Mouse (Mus musculus) liver, embryonic 11.5 days (tissue): ENCODE measurements around the gene Lman1l. TPM values are rescaled to one million over a fixed set of nuclear protein-coding genes. Genes with fewer than 3 reads are reported as not detected.

ENCODE experiments used
- ATAC-seq: fragments of 200-750 bp; cut with Nextera tagmentation; replicated peaks from 2 replicates; pipeline ENCODE4 v1.8.0; 2017; ENCODE audit warnings: moderate number of reproducible peaks, mild to moderate bottlenecking, moderate TSS enrichment, moderate library complexity; ENCODE audit not compliant: low FRiP score
- DNase-seq: peaks from one replicate; pipeline ENCODE4 v3.0.0-alpha.2; 2017; ENCODE audit warnings: low spot score
- H3K27ac ChIP-seq: fragments of 300-500 bp; sonication (generic); 2 replicates; pipeline ENCODE4 v1.5.1; 2014; ENCODE audit warnings: mild to moderate bottlenecking, low read depth, low read length, control low read depth
- H3K27me3 ChIP-seq: fragments of 300-500 bp; sonication (generic); replicated peaks from 2 replicates; pipeline ENCODE4 v1.6.1; 2014; ENCODE audit warnings: low read length, mixed read lengths; ENCODE audit not compliant: control insufficient read depth, insufficient read depth
- H3K36me3 ChIP-seq: fragments of 300-500 bp; sonication (generic); 2 replicates; pipeline ENCODE4 v1.6.1; 2014; ENCODE audit warnings: mild to moderate bottlenecking, low read length, moderate library complexity, mixed read lengths; ENCODE audit not compliant: control insufficient read depth, insufficient read depth
- H3K4me1 ChIP-seq: fragments of 300-500 bp; sonication (generic); replicated peaks from 2 replicates; pipeline ENCODE4 v1.6.1; 2014; ENCODE audit warnings: low read length, mixed read lengths; ENCODE audit not compliant: control insufficient read depth, insufficient read depth
- H3K4me2 ChIP-seq: fragments of 300-500 bp; sonication (generic); 2 replicates; pipeline ENCODE4 v1.6.1; 2014; ENCODE audit warnings: mild to moderate bottlenecking, control low read depth, moderate library complexity
- H3K4me3 ChIP-seq: fragments of 300-500 bp; sonication (generic); 2 replicates; pipeline ENCODE4 v1.5.1; 2014; ENCODE audit warnings: low read depth, low read length, control low read depth
- H3K9ac ChIP-seq: fragments of 300-500 bp; sonication (generic); 2 replicates; pipeline ENCODE4 v1.6.1; 2014; ENCODE audit warnings: low read depth, low read length, control low read depth
- H3K9me3 ChIP-seq: fragments of 300-500 bp; sonication (generic); 2 replicates; pipeline ENCODE4 v1.6.1; 2016; ENCODE audit warnings: low read length, inconsistent platforms, mixed read lengths; ENCODE audit not compliant: control insufficient read depth
- WGBS: fragments of 180-500 bp; shearing (Covaris S2); extraction: QIAGEN DNeasy Blood & Tissue Kit; methylation state at CpG from one replicate; pipeline ENCODE4 v1.1.7; 2014; 5-methylcytosine and 5-hydroxymethylcytosine counted together
- polyA plus RNA-seq: library from polyadenylated mRNA; unstranded; fragments of >200 nt; fragmentation: Nextera tagmentation; extraction: Ambion mirVana; gene quantifications from 2 replicates; pipeline ENCODE4 v1.2.1, GENCODE M21; 2014

The Lman1l gene
- polyA plus RNA-seq, 1 experiment from 2014 or later = not detected

GRCm38 (mm10) chr9:57650786-57651311 lies 30.3 kb upstream of the Lman1l start:
- peaks cover 29% of the 10 kb centered on the region for H3K4me1 ChIP-seq
- ATAC-seq (0 out of 2 replicates have a peak, but pooled peaks have one; percentile 7), DNase-seq (no peak)
- H3K27me3 ChIP-seq = no peaks in the 10 kb centered on the region
- no peaks in the 10 kb centered on the region for H3K36me3 ChIP-seq
- no peak overlapping the region; the same call in 1 of the 2 replicates for H3K4me2 ChIP-seq
- WGBS = 18% methylated on average over 6 of the region's 6 CpGs
- 0 out of 2 replicates have a peak overlapping the region, but pooled peaks have one; percentile 11 for H3K27ac ChIP-seq
- H3K9ac ChIP-seq = 0 out of 2 replicates have a peak overlapping the region, but pooled peaks have one; percentile 15
- no peaks in the 10 kb centered on the region for H3K9me3 ChIP-seq
- no peak overlapping the region for H3K4me3 ChIP-seq

- 0 out of 2 replicates have a peak overlapping the region, but pooled peaks have one; percentile 15 for H3K9ac ChIP-seq
- no peak for DNase-seq
- no peak overlapping the region for H3K4me3 ChIP-seq
- no peak overlapping the region for H3K4me2 ChIP-seq
- no peak overlapping the region; the same call in 1 of the 2 replicates for H3K27ac ChIP-seq
- no peaks in the 10 kb centered on the region for H3K27me3 ChIP-seq
- no peaks in the 10 kb centered on the region for H3K9me3 ChIP-seq
- WGBS = 83% methylated on average over 6 of the region's 6 CpGs
- no peak for ATAC-seq
- no peaks in the 10 kb centered on the region for H3K36me3 ChIP-seq
- peaks cover 31% of the 10 kb centered on the region for H3K4me1 ChIP-seq
These were observed 29.7 kb upstream of the Lman1l start for GRCm38 (mm10) chr9:57650130-57650785.

DNA sequence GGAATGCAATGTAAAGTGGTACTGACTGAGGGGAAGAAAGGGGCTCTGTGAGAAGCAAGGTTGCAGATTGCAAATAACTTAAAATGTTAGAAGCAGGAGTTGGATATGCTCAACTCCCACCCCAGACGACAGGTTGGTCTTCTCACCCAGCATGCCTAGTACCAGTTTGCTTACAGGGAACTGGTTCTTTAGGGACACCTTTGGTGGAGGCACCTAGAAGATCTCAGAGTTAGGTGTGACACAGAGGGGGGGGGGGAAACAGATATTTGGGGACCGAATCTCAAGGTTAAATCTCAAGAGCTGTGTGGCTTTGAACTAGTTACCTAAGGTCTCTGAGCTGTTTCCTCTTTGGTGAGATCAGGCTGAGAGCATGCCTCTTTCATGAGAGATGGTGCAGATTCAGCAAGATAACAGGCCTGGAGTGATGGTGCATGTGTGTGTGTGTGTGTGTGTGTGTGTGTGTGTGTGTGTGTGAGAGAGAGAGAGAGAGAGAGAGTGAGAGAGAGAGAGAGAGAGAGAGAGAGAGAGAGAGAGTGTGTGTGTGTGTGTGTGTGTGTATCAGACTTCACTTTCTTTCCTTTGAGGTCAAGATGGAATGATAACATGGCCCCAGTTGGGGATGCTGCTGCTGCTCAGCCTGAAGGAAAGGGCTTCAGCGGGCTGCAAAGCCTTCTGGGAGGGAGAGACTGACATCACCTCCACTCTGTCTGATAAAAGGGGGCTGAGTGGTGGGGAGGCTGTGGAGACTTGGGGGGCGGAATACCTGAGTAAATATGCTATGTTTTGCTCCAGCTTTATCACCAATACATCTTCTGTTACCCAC lies 26.9 kb upstream of the Lman1l start:
- peak overlapping the region; percentile 55 for H3K27ac ChIP-seq
- 38% methylated on average over 4 of the region's 4 CpGs for WGBS
- H3K9me3 ChIP-seq = no peaks in the 10 kb centered on the region
- no peak for DNase-seq
- H3K36me3 ChIP-seq = no peaks in the 10 kb centered on the region
- peaks cover 45% of the 10 kb centered on the region for H3K4me1 ChIP-seq
- no peaks in the 10 kb centered on the region for H3K27me3 ChIP-seq
- ATAC-seq = no peak
- no peak overlapping the region for H3K4me3 ChIP-seq
- H3K4me2 ChIP-seq = no peak overlapping the region; the same call in 1 of the 2 replicates
- 0 out of 2 replicates have a peak overlapping the region, but pooled peaks have one; percentile 25 for H3K9ac ChIP-seq

DNA sequence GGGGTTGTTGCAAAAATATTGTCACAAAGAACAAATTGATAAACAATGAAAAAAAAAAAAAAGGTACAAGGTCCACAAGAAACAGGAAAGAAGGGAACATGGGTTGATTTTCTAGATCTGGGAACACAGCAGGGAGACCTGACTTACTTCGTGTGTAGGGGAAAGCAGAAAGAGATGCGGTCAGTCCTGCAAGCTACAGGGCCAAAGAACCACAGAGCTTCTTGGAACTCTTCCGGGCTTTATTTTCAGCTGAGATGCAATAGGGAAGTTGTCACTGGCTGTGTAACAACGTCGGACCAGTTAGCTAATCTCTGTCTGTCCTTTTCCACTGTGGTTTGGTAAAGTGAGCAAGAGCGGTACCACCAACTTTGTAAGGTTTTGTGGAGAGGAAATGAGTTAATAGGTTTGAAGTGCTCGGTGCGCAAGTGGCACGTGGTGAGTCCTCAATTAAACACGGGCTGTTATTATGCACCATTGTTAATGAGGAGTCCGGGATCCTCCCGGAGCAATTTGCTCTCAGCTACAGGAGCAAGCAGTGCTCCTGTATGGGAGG lies 26.1 kb upstream of the Lman1l start:
- 46% methylated on average over 12 of the region's 12 CpGs for WGBS
- Histone ChIP-seq H3K9ac (0 out of 2 replicates have a peak overlapping the region, but pooled peaks have one; percentile 25), H3K4me1 (peaks cover 53% of the 10 kb centered on the region), H3K27me3 (no peaks in the 10 kb centered on the region), H3K27ac (peak overlapping the region; percentile 55), H3K4me2 (peak overlapping the region; percentile 25; the same call in 1 of the 2 replicates), H3K36me3 (peaks cover 4% of the 10 kb centered on the region; the same call in 1 of the 2 replicates), H3K4me3 (no peak overlapping the region), H3K9me3 (no peaks in the 10 kb centered on the region)
- DNase-seq = no peak
- no peak for ATAC-seq

DNA sequence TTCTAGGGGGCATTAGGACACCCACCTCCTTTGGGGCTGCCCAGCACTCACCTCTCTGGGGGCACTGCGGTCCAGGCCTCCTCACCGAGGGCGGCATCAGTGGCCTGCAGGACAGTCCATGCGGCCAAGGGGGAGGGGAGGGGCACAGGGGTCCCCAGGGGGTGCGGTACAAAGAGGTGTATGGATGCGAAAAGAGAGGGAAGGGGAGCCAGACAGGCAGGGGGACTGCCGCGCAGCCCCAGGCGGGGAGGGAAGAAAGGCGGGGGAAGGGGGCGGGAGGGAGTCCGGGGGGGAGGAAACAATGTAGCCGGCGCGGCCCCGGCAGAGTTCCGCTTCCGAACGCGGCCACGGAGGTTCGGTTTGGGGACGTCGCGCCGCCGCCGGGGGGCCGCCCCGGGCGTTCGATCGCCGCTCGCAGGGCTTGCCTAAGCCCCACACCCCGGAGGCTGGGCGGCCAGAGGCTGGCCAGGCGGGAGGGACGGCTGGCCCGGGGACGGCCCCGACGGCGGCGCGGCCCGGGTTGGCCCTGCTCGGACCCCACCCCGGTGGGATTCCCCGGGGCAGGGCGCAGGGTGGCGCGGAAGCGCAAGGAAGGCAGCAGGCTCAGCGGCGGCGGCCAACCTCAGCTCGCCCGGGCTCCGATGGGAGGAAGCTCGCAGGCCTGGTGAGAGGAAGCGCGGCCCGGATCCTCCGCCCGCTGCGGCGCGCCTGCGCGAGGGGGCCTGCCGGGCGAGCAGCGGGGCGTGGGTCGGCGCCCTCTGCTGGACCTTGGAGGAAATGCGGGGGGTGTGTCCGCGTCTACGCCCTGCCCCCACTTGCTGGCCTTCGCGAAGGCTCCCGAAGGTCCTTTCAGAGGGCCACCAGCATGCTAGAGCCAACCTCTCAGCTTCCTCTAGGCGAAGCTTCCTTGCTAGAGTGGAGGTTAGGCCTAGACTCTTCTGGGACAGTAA lies 24.6 kb upstream of the Lman1l start:
- no peaks in the 10 kb centered on the region for H3K9me3 ChIP-seq
- H3K36me3 ChIP-seq = peaks cover 4% of the 10 kb centered on the region; the same call in 1 of the 2 replicates
- WGBS = under 1% methylated on average over 78 of the region's 85 CpGs
- DNase-seq (peak; percentile 93), ATAC-seq (peak; percentile 76)
- peak overlapping the region; percentile 94 for H3K4me2 ChIP-seq
- H3K27me3 ChIP-seq = no peaks in the 10 kb centered on the region
- peak overlapping the region; percentile 97 for H3K27ac ChIP-seq
- H3K4me3 ChIP-seq = peak overlapping the region; percentile 98
- H3K4me1 ChIP-seq = peaks cover 59% of the 10 kb centered on the region
- peak overlapping the region; percentile 97 for H3K9ac ChIP-seq

DNA sequence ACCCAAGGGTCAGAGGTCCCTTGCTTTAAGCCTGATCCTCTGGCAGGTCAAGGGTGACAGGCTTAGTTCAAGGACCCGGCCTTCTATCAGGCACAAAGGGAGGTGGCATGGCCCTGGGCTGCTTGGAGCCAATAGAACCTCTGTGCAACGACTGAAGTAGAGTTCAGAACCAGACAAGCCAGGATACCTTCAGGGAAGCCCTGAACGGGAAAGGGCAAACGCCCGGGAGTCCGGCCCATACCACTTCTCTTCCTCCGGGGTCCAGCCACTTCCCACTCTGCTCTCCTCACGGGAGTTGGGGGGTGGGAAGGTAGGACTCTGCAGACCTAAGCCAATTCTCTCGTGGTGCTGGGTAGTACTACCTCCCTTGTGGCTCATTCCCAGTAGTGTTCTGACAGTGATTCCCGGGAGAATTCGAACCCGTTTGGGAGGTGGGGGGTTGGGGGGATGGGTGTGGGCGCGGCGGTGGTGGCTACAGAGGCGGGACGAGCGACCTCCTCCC lies 23.9 kb upstream of the Lman1l start:
- ATAC-seq (no peak; the same call in 1 of the 2 replicates), DNase-seq (no peak)
- Histone ChIP-seq H3K27ac (peak overlapping the region; percentile 97), H3K9ac (peak overlapping the region; percentile 97), H3K4me2 (peak overlapping the region; percentile 94), H3K9me3 (no peaks in the 10 kb centered on the region), H3K36me3 (peaks cover 4% of the 10 kb centered on the region; the same call in 1 of the 2 replicates), H3K4me3 (peak overlapping the region; percentile 98), H3K27me3 (no peaks in the 10 kb centered on the region), H3K4me1 (peaks cover 66% of the 10 kb centered on the region)
- under 1% methylated on average over 18 of the region's 18 CpGs for WGBS

DNA sequence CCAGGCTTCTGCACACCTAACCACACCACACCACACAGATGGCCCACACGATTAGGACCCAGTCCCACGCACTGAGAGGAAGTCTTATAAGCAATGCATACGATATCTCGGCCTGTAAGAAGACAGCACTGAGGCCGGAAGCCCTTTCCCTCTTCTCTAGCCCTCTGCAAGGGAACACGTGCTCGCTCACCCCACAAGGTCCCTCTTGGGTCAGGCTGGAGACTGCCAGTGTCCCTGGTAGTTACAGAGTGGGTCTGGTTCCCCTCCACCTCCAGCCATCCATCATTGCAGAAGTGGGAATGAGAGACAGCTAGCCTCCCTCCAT lies 23.2 kb upstream of the Lman1l start:
- Histone ChIP-seq H3K9me3 (no peaks in the 10 kb centered on the region), H3K4me2 (peak overlapping the region; percentile 94), H3K4me1 (peaks cover 73% of the 10 kb centered on the region), H3K9ac (peak overlapping the region; percentile 97), H3K27ac (peak overlapping the region; percentile 97), H3K27me3 (no peaks in the 10 kb centered on the region), H3K36me3 (peaks cover 4% of the 10 kb centered on the region; the same call in 1 of the 2 replicates), H3K4me3 (peak overlapping the region; percentile 98)
- no peak for DNase-seq
- WGBS = 23% methylated on average over 7 of the region's 7 CpGs
- ATAC-seq = peak; percentile 44
